Mouse (Mus musculus) neural tube, embryonic 12.5 days (tissue): ENCODE measurements around the gene Polr3a. TPM values are rescaled to one million over a fixed set of nuclear protein-coding genes. Genes with fewer than 3 reads are reported as not detected.
A peak's percentile ranks its signal among the peaks of the same experiment; 100 is the strongest.
"Not testable (repeated sequence)": the region's sequence is repeated elsewhere in the genome, so short reads cannot be mapped to it uniquely, and the experiment has no call there.

ENCODE experiments used
- ATAC-seq: fragments of 200-750 bp; cut with Nextera tagmentation; 2 replicates; pipeline ENCODE4 v1.8.0; 2017; ENCODE audit warnings: low read depth, mild to moderate bottlenecking, moderate TSS enrichment, moderate library complexity; ENCODE audit not compliant: low FRiP score
- H3K27ac ChIP-seq: fragments of 300-500 bp; sonication (generic); 2 replicates; pipeline ENCODE4 v1.5.1; 2016
- H3K27me3 ChIP-seq: fragments of 300-500 bp; sonication (generic); replicated peaks from 2 replicates; pipeline ENCODE4 v1.6.1; 2016; ENCODE audit warnings: mild to moderate bottlenecking
- H3K36me3 ChIP-seq: fragments of 300-500 bp; sonication (generic); 2 replicates; pipeline ENCODE4 v1.6.1; 2016; ENCODE audit warnings: mild to moderate bottlenecking
- H3K4me1 ChIP-seq: fragments of 300-500 bp; sonication (generic); 2 replicates; pipeline ENCODE4 v1.6.1; 2016
- H3K4me2 ChIP-seq: fragments of 300-500 bp; sonication (generic); replicated peaks from 2 replicates; pipeline ENCODE4 v1.6.1; 2016; ENCODE audit warnings: mild to moderate bottlenecking
- H3K4me3 ChIP-seq: fragments of 300-500 bp; sonication (generic); 2 replicates; pipeline ENCODE4 v1.5.1; 2016
- H3K9ac ChIP-seq: fragments of 300-500 bp; sonication (generic); 2 replicates; pipeline ENCODE4 v1.6.1; 2016; ENCODE audit warnings: mild to moderate bottlenecking
- H3K9me3 ChIP-seq: fragments of 300-500 bp; sonication (generic); 2 replicates; pipeline ENCODE4 v1.6.1; 2016; ENCODE audit warnings: mild to moderate bottlenecking
- WGBS: fragments of 180-500 bp; shearing (Covaris S2); methylation state at CpG from one replicate; pipeline ENCODE4 v1.1.7; 2016; 5-methylcytosine and 5-hydroxymethylcytosine counted together
- polyA plus RNA-seq: library from polyadenylated mRNA; unstranded; fragments of >200 nt; fragmentation: Nextera tagmentation; extraction: Ambion mirVana; gene quantifications from 2 replicates; pipeline ENCODE4 v1.2.1, GENCODE M21; 2016

Polr3a gene
- polyA plus RNA-seq, 1 experiment from 2014 or later: 20.8 TPM

- Histone ChIP-seq H3K4me3 (peak overlapping the region; percentile 79), H3K27me3 (no peaks in the 10 kb centered on the region), H3K9me3 (no peaks in the 10 kb centered on the region), H3K27ac (peak overlapping the region; percentile 57), H3K4me1 (peaks cover 34% of the 10 kb centered on the region), H3K36me3 (peaks cover 37% of the 10 kb centered on the region), H3K9ac (peak overlapping the region; percentile 94), H3K4me2 (peak overlapping the region; percentile 88)
- WGBS: 1% methylated on average over 64 of the region's 64 CpGs
- peak; percentile 90 for ATAC-seq
These were observed 3.8 kb upstream of the Polr3a start for GRCm38 (mm10) chr14:24490468-24491265.

GRCm38 (mm10) chr14:24489772-24490171 lies 2.9 kb upstream of the Polr3a start:
- not testable (repeated sequence) for H3K4me3 ChIP-seq, H3K9ac ChIP-seq, H3K9me3 ChIP-seq, H3K4me2 ChIP-seq, H3K27ac ChIP-seq, H3K27me3 ChIP-seq, ATAC-seq
- WGBS: 89% methylated on average over 7 of the region's 7 CpGs
- peaks cover 29% of the 10 kb centered on the region for H3K36me3 ChIP-seq
- H3K4me1 ChIP-seq: peaks cover 37% of the 10 kb centered on the region

- Histone ChIP-seq H3K27me3 (no peaks in the 10 kb centered on the region), H3K9ac (peak overlapping the region; percentile 83), H3K36me3 (peaks cover 30% of the 10 kb centered on the region), H3K27ac (no peak overlapping the region), H3K4me2 (peak overlapping the region; percentile 82), H3K4me1 (peaks cover 12% of the 10 kb centered on the region), H3K9me3 (no peaks in the 10 kb centered on the region), H3K4me3 (peak overlapping the region; percentile 88)
- no peak for ATAC-seq
- WGBS: 7% methylated on average over 13 of the region's 13 CpGs
These were observed 554 bp downstream of the Polr3a start for GRCm38 (mm10) chr14:24486241-24486767.

- Histone ChIP-seq H3K4me2 (no peak overlapping the region), H3K4me1 (no peaks in the 10 kb centered on the region), H3K27ac (no peak overlapping the region), H3K27me3 (no peaks in the 10 kb centered on the region), H3K9me3 (no peaks in the 10 kb centered on the region), H3K9ac (no peak overlapping the region), H3K4me3 (no peak overlapping the region), H3K36me3 (peaks cover 96% of the 10 kb centered on the region)
- 93% methylated on average over 6 of the region's 6 CpGs for WGBS
- no peak for ATAC-seq
These were observed 18.1 kb downstream of the Polr3a start for GRCm38 (mm10) chr14:24468806-24469205.

GRCm38 (mm10) chr14:24458191-24458590 lies 28.7 kb downstream of the Polr3a start:
- ATAC-seq: no peak
- H3K9me3 ChIP-seq: no peaks in the 10 kb centered on the region
- H3K4me3 ChIP-seq: no peak overlapping the region
- H3K36me3 ChIP-seq: peaks cover 97% of the 10 kb centered on the region
- H3K27me3 ChIP-seq: no peaks in the 10 kb centered on the region
- H3K9ac ChIP-seq: no peak overlapping the region
- no peaks in the 10 kb centered on the region for H3K4me1 ChIP-seq
- H3K27ac ChIP-seq: no peak overlapping the region
- H3K4me2 ChIP-seq: no peak overlapping the region
- 87% methylated on average over 3 of the region's 3 CpGs for WGBS

- not testable (repeated sequence) for ATAC-seq, H3K4me1 ChIP-seq, H3K9ac ChIP-seq, H3K4me2 ChIP-seq, H3K9me3 ChIP-seq, H3K27me3 ChIP-seq, H3K27ac ChIP-seq, H3K4me3 ChIP-seq
- WGBS: 87% methylated on average over 4 of the region's 4 CpGs
- peaks cover 19% of the 10 kb centered on the region for H3K36me3 ChIP-seq
These were observed 43.3 kb downstream of the Polr3a start for GRCm38 (mm10) chr14:24443529-24443928.

Other genes with a start within 250 kb of the Polr3a start
- gene Dlg5, start 241.1 kb downstream of the Polr3a start, polyA plus RNA-seq: 17.7 and 21.9 TPM in 2 replicates
- not detected in 2 replicates for gene E330034G19Rik, start 193.8 kb downstream of the Polr3a start, polyA plus RNA-seq
- 871 and 874 TPM in 2 replicates for gene Rps24, start 67 bp upstream of the Polr3a start, polyA plus RNA-seq